Mouse (Mus musculus) liver, postnatal 0 days (tissue): ENCODE measurements around the gene Timp4.
"Not testable (repeated sequence)": the region's sequence is repeated elsewhere in the genome, so short reads cannot be mapped to it uniquely, and the experiment has no call there.

Experiments used
- CTCF ChIP-seq: sonication (generic); IDR thresholded peaks from 2 replicates; pipeline ENCODE4 v1.5.1; 2016; ENCODE audit warnings: antibody characterized with exemption, low read depth
- EP300 ChIP-seq: IDR thresholded peaks from 2 replicates; pipeline ENCODE4 v1.6.1; 2016; ENCODE audit warnings: antibody characterized with exemption, low read depth, mild to moderate bottlenecking

DNA sequence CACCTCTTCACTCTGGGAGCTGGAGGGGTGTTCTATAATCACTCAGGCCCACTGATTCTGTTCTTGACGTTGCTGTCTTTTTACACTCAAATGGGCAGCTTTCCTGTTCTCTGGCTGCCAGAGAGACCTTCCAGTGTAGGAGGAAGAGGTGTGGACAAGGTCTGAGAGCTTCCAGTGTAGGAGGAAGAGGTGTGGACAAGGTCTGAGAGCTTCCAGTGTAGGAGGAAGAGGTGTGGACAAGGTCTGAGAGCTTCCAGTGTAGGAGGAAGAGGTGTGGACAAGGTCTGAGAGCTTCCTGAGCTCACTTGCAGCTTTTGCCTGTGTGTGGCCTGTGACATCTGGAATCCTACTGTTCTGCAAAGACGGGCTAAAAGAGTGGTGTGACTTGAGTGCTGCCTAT is 11.6 kb downstream of the Timp4 start:
- not testable (repeated sequence) for TF ChIP-seq EP300, CTCF
